Mouse (Mus musculus) c-Kit-positive CD71-positive TER-119-negative erythroid progenitor cells, embryonic 14.5 days (primary cell): Measurements from ENCODE around the gene Ackr3.

Source experiments
- DNase-seq: peaks from one replicate; pipeline ENCODE4 v3.0.0-alpha.2; 2013; ENCODE audit warnings: low read depth

Gene Ackr3

DNA sequence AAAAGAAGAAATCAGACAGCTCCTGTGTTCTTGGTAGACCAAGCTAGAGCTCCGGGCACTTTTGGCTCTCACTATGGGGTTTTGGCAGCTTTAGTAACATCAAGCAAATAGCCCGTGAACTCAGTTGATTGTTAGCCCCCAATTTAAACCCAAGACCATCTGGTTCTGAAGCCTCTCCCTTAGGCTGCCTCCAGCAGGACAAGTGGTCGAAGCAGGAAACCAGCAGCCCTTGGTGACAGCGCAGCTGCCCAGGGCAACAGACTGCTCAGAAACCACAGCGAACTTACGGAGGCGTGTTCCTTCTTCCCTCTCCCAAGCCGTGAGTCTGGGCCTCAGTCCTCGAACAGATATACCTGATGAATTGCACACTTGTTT lies 24.5 kb downstream of the Ackr3 start:
- no peak for DNase-seq

DNA sequence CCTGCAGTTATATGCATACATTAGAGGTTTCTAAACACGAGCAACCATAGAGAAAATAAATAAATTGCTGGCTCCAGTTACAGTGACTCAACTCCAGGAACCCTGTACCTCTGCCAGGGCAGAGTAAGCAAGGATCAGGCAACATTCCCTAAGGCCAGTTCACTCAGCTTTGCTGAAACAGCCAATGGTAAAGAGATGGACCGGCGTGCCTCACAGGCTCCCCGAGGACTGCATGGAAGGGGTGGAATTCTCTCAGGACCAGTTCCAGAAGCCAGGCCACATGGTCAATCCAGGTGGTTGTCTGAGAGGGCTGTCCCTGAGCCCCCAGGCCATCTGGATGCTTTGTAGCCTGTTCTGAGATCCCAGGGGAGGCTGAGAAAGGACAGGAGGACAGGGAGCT lies 26.8 kb downstream of the Ackr3 start:
- DNase-seq = no peak

DNA sequence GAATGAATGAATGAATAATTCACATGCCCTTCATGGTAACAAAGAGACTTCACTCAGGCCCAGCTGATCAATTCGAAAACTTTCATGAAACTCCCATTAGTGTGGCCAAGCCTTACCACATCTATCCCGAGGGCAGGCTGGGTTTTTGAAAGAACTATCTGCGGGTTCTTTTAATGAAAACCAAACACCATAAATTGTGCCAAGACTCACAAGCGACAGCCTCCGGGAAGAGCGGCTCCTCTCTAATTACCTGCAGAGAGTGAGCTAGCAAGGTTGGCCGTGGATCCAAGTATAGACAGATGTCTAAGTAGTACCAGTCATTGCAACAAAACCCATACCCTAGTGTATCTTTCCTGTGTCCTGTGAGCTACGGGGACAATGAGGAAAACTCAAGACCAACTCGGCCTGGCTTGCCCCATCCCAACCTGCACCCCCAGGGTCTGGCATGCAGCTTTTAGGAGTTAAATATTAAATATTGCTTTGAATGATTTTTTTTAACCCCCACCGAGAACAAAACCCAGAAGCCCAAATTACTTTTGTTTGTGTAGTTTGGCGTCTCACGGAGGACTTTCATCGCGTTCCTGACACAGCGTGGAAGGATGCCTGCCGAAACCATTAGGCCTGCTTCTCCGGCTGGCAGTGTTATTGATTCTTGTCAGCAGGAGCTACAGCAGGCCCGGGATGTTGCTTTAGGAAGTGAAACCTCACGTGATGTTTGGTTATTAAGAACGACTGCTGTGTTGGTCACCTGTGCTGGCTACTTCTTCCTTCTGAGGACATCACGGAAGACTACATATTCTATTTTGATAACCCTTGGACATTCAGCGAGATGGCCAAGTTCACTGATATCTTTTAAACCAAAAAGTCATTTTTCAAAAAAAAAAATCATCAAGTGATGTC lies 28.1 kb downstream of the Ackr3 start:
- no peak for DNase-seq

DNA sequence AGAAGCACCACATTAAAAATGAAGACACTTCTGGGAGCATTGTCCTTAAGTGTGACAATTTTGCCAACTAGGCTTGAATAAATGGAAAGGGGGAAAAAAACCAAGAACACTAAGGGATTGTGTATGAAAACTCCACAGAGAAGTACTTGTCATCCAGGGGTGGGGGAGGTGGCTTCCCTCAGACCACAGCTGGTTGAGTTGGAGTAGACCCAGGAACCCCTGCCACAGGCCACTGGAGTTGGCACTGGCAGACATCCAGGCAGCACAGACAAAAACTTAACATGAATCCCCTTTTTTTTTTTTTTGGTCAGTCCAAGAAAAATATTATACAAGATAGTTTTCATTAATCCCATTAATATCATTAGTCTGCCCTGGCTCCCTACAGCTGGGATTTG lies 28.7 kb downstream of the Ackr3 start:
- no peak for DNase-seq

DNA sequence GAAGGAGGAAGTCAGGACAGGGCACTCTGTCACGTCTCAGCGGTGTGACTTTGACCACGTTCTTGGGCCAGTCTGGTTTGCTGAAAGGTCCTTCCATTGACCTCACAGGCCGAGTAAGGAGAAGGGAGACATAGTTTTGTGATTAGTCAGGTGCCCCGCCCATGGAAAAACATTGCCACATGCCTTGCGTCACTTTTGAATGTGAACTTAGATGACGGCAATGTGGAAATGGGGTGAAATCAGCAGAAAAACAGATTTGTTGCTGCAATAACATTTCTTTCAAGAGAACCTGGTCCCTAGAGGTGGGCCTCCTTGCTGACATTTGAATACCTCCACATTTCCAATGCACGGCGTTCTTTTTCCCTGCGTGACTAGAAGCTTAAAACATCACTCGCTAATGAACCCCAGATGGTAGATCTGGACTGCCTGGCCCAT lies 30.9 kb downstream of the Ackr3 start:
- no peak for DNase-seq

DNA sequence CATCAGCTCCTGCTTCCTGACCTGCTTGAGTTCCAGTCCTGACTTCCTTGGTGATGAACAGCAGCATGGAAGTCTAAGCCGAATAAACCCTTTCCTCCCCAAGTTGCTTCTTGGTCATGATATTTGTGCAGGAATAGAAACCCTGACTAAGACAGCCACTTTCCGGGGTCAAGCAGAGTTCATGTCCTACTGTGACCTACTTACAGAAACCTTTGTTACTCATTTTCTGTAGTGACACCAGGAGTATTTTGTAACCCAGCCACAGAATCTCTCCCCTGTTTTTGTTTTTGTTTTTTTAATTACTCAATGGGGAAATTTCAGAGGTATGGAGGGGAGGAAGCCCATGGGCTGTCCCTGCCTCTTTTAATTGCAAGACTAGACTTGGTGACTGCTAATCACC lies 32.9 kb downstream of the Ackr3 start:
- no peak for DNase-seq

DNA sequence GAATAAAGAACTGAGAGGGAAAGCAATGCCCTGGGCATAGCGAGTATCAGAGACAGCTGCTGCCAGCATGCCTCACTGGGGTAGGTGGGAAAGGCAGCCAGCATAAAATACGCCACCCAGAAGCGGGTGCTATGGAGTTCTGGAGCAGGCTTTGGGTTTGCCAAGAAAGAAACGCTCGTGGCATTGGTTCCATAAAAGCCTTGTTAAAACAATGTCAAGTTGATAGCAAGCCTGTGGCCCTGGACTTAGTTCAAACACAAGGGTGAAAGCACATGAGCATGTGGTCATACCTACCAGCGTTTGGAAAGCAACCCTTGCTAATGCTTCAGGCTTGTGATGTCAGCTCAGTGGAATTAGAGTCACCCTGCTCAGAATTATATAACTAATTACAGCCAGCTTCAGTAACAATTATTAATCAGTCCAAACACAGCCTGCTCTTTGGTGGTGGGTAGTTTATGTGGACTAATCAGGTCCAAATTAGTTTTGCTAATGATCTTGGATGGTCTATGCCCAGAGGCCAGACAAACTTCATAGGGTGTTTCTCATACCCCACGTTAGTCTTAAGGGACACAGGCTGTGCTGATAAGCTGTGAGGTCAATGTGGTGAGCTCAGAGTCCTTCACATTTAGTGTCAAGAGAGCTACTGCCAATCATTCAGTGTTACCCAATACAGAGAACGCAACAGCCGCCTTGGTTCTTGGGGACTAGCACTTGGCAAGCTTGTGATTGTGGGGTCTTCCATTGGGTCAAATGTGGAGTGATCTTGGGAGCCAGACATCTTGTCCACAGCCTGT lies 34.5 kb downstream of the Ackr3 start:
- DNase-seq = no peak

DNA sequence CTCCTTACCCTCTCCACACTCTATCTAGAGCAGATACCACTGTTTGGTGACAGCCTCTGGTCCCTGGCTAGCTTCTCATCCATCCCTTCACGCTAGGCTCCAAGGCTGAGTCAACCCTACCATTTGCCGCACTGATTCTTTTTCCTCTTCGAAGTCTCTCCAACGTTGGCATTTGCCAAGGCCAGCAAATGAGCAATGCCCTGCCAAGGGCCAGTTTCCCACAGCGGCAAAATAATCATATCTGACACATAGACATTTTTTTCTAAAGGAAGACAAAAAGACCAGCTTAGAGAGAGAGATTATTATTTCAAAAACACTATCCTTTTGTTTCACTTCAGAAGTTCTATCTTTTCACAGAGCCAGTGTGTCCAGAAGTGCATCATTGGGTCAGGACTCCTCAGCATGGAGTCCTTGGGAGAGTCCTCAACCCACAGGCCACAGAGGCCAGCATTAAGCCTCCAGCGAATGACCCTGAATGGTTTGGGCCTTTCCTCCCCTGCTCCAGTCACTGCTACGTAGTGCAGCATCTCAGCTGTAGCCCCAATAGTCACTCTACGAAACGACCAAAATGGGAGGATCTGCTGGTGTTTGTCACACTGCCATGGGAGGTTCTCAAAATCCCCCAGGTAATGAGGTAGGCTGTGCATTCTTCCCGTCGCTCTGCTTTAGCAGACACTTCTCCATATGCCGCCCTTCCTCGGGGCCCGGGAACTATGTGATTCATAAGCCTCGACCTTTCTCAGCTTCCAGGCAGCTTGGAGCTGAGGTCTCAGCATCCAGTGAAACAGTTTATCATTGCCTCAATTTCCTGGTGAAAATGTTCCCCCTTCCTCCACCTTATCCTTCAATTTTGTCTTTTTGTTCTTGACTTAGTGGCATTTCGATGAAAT lies 35.8 kb downstream of the Ackr3 start:
- no peak for DNase-seq

DNA sequence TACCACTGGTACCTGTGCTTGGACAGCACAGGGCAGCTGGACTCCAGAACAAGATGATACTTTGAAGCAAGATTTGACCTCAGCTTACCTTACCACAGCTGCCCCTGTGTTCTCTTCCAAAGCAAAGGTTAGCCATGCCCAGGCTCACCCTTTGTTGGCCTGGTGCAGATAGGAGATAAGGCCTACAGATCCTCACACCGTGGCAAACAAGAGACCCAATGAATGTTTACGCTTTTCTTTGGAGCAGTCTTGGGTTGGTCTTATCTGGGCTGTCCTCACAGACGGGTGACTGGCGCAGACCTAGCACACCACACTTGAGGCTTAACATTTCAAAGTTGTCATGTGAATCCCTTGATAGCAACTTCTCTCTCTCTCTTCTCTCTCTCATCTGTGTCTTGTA lies 36.5 kb downstream of the Ackr3 start:
- DNase-seq = peak; percentile 22

DNA sequence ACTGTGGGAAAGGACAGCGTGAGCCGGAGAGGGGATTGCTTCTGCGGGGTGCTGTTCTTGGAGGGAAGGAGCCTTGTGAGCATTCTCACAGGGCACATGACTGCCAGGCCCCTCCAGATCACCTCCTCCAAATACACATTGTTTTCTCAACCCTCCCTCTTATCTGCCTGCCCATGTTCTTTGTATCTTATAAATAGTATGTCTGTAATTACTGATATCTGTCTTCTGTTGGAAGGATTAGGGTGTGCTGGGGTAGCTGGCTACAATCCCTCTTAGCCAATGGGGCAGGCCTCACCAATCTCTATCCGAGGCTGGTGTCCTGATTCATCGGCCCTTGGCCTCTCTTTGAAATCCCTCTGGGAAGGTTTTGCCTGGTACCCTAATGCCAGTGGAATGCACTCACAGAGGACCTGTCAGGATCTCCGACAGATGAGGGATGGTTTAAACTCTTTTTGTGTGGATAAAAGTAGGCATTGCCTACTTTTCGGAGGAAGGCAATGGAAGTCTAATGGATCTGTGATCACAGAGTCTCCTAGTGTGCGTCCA lies 38.7 kb downstream of the Ackr3 start:
- peak; percentile 28 for DNase-seq

DNA sequence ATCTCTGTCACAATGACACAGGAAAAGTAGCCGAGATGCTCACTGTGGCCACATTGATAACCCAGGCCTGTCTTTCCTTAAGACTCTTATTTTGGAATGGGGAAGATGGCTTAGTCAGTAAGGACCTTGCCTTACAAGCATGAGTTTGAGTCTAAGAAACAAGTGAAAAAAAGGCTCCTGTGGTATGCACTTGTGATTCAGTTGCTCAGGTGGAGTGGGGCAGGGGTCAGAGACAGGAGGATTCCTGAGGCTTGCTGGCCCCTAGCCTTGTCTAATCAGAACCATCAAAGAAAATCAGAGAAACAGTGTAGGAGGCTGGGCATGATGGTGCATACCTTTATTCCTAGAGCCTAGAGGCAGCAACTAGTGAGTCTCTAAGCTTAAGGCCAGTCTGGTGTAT lies 40.8 kb downstream of the Ackr3 start:
- DNase-seq = no peak

DNA sequence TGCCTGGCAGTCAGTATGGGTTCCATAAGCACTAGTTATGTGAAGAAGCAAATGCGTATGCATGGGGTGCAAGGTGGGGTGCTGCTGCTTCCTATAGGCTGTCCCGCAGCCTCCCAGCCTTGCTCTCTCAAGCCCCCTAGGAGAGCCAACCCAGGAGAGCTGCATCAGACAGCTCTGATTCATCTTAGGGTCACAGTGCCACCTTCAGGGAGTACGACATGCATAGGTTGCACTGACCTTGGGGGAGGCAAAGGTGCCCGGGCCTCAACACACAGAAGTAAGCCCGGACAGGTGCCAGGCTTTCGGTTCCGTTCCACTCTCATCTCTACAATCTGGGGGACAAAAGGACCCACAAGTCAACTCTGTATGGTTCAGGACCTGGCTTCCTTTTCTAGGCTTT lies 41.8 kb downstream of the Ackr3 start:
- DNase-seq = no peak

DNA sequence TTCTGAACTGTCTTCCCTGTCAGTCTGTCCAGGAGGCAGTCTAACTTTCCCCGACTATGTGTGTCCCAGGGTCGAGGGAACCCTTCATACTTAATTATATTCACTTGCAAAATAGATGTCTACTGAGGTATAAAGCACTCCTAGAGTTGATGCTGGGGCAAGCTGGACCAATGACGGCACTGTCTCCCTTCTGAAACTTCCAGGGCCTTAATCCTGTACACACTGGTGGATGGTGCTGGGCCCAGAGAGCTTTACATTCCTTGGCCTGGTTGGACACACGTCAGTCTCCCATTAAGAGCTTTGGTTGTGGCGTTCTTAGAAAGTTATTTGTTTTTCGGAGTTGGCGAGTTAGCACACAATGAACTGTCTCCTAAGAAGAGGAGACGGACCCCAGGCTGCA lies 42.3 kb downstream of the Ackr3 start:
- no peak for DNase-seq

DNA sequence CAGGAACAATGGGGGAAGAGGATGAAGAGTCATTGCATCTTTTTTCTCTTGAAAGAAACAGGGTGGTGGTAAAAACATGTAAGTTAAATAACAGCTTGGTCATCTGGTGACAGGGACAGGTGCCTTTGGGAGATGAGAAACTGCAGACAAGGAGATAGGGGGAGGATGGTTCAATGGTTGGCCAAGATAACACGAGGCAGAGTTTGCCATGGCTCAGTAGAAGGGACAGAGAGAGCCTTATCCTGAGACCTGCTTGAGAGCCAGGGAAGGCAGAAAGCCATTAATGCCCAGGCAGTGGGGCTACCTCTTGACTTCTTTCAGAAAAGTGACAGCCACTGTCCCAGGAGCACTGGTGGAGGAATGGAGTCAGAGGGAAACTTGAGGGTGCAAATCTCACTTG lies 43.0 kb downstream of the Ackr3 start:
- DNase-seq = no peak

DNA sequence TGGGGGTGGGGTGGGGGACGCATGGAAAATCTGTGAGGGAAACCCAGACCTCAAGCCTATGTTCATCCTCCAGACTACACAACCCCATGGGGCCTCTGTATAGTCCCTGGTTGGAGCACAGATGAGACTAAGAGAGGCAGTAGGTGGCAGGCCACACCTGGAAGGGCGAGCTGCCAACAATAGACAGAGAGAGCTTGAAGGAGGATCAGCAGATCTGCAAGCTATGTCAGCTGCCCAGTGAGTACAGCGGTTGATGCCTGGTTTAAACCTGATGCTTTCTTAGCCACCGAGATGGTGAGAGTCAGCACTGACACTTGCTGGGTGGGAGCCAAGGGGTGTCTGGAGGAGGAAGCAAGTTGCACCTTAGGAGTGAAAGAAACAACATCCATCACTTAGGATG lies 43.5 kb downstream of the Ackr3 start:
- no peak for DNase-seq

DNA sequence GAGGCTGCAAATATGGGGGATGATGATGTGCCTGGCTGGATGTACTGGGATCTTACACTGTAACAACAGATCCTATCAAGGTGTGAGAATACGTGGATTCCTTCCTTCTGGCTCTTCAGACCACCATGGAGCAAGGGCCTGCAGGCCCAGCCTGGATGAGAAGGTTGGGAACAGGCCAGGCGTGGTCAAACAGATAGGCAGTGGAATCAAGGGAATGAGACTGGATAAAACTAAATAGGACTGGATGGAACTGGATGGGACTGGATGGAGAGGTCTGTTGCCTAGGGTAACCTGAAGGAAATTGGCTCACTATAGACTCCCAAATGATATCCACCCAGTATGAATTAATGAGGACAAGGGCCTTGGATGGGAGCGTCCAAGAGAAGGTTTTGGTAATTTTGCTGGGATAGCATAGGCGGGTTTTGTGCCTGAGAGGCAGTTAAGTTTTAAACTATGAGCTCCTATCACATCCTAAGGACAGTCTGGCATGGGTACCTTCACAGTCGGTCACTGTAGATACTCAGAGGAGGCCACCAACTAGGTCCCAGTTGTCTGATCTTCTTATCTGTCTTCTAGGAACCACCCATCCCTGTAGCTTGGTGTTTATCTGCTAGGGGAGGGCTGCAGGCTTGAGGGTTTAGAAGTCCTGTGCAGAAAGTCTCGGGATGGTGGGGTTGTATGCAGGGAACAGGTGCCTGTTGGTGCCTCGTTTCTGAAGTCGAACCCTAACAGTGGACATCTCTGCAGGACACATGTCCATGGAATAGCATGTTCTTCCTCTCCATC lies 44.2 kb downstream of the Ackr3 start:
- peak; percentile 28 for DNase-seq

DNA sequence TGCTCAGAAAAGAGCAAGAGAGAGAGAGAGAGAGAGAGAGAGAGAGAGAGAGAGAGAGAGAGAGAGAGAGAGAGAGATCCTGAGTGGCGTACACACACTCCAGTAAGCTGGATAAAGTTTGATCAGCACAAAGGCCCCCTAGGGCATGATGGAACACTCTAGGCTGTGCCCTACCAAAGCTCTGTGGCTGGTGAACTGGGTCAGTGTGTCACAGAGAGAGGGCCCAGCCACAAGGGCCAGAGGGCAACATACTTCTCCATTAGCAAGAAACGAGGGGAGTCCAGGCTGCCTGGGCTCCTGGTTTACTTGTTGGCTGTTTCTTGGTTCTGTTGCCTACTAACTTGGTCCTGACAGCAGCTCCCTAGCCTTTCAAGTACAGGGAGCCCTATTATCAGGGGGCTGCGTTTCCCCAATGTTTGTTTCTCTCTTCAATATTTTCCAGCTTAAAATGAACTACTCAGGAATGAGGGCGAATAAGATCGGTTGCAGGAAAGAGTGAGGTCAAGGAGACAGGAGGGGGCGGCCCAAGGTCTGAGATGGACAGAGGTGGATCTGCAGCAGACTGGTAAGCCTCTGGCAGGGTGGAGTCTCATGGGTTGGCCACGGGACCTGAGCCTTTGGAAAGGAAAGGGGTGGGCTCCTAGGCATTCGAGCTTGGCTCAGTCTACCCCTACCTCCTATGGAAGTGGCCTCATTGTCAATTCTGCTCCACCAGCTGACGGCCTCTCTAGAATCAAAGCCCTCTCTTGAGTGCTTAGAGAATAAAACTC lies 45.4 kb downstream of the Ackr3 start:
- DNase-seq = no peak

DNA sequence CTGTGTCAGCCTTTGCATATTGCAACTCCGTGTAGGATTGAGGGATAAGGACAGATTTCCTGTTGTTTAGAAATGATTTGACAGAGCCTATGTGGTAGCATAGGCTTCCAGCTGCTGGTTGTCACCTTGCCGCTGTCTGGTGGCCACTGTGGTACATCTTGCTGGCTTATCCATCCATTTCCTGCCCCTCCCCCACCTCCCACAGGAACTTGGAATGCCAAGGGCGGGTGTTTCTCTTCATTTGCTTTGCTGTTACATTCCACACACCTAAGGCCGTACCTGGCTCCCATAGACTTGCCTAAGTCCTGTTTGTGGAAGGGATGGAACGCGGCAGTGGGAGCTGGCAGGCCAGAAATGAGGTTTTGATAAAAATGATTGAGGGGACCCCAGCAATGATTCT lies 46.6 kb downstream of the Ackr3 start:
- no peak for DNase-seq

DNA sequence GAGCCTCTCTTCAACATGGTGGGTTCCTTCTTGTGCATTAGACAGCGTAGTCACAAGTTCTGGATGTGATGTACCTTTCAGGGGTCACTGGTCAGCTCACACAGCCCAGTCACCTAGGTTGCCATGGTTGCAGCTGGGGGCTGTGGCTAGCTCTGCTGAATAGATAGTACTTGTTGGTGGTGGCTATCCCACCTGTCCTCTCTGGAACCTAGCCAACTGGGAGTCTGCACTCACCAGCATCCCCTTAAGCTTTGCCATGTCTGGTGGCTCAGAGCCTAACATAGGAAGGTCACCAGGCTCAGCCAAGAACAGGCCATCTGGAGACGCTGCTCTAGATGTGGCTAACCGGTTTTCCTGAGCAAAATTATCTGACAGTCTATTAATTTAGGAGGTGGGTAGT lies 47.4 kb downstream of the Ackr3 start:
- no peak for DNase-seq

DNA sequence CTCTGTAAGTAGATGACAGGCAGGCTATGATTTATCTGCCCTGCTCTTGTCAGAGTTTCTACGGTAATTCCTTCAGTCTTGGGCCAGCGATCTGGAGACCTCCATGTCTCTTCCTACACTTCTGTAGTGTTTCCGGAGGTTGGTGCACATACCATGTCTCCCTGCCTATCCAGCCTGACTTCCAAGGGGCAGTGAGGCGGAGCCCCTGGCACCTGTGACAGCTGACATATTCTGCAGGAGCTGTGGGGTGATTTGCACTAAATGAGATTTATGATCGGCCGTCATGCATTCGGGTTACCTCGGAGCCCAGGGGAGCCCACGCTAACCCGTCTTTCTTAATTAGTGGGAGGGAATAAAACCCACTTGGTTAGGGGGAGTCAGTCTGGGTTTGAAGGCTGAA lies 49.7 kb downstream of the Ackr3 start:
- DNase-seq = no peak
